ENCODE assay signal across 20 mouse cellular contexts in the genomic region with DNA sequence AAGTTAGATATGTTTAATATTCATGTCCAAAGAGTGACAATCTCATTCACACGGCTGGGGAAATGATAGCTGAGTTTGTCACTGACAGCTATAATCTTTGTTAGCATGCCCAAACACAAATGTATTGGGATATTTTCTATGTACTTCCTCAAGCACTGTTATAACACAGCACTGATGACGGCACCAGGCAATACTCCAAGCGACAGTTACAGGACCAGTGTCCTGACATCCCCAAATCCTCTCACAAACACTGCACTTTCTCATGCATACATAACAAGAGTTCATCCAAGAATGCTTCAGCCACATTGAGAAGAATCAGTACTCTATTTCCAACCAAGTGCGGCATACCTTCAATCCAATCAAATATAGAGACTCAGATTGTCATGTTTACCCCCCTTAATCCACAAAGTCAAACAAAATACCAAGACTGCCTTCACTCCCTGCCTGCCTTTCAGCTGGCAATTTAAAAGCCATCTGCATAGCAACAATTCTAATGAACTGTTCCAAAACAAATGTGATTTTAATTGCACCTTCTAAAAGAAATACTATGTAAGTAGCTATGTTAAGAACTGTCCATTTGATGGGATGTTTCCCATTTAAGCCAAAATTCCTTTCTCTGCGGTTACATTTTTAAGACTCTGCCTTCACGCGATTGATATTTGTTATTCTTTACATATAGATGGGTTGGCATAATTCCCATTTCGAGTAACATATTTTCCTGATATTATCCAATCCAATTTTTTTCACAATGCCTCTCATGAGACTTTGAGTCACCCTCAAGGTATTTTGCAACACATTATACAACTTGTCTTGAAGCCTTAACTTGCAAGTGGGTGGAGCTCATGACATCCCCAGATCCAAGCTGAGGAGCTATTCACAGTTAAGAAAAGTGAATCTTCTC.
A peak's percentile ranks its signal among the peaks of the same experiment; 100 is the strongest.
DNase-seq lines count a peak whose midpoint lies in the region; ATAC-seq and TF ChIP-seq lines count a peak whose summit lies in the region.
"Had no signal": no experiment of that assay in that cellular context is flagged by ENCODE, and none has a peak within 500 bp of the region (broad histone marks: within the 10 kb centered on the region; RNA-seq: fewer than 3 reads in every experiment).

No protein-coding gene starts in this region.

- WGBS in embryonic facial prominence, embryonic 14.5 days = 55% methylated on average over 8 of the region's 8 CpGs
- WGBS in embryonic facial prominence, embryonic 10.5 days = 90% methylated on average over 8 of the region's 8 CpGs
- 58% methylated on average over 8 of the region's 8 CpGs for WGBS in intestine, embryonic 15.5 days
- 57% methylated on average over 8 of the region's 8 CpGs for WGBS in intestine, postnatal 0 days
- 44% methylated on average over 8 of the region's 8 CpGs for WGBS in lung, embryonic 15.5 days

- ATAC-seq in embryonic facial prominence, embryonic 14.5 days (ENCODE audit: low read depth) = no peak
- ATAC-seq in intestine, embryonic 15.5 days = peak; percentile 31; the same call in 1 of the 2 replicates
- no peak for ATAC-seq in intestine, postnatal 0 days
- peak; percentile 60 for ATAC-seq in lung, embryonic 15.5 days (ENCODE audit: borderline replicate concordance, extremely low read depth, low FRiP score, low TSS enrichment)

- no peaks in the 10 kb centered on the region for H3K9me3 ChIP-seq in embryonic facial prominence, embryonic 14.5 days (ENCODE audit: control insufficient read depth, low read length)
- H3K9me3 ChIP-seq in embryonic facial prominence, embryonic 10.5 days = no peaks in the 10 kb centered on the region
- H3K9me3 ChIP-seq in intestine, embryonic 15.5 days = no peaks in the 10 kb centered on the region
- H3K9me3 ChIP-seq in intestine, postnatal 0 days (ENCODE audit: control insufficient read depth) = no peaks in the 10 kb centered on the region
- no peaks in the 10 kb centered on the region for H3K9me3 ChIP-seq in lung, embryonic 15.5 days
- H3K9me3 ChIP-seq: heart, embryonic 12.5 days; midbrain, embryonic 10.5 days; neural tube, embryonic 13.5 days had no signal

- TF ChIP-seq CTCF in intestine, postnatal 0 days (IDR thresholded peaks at IDR 0.05; ENCODE audit: low read depth) = no peak
- TF ChIP-seq CTCF in embryonic fibroblast, embryonic 13.5 days (IDR thresholded peaks at IDR 0.05; ENCODE audit: borderline replicate concordance, insufficient read depth, low read length) = no peak

- no peaks in the 10 kb centered on the region for H3K36me3 ChIP-seq in embryonic facial prominence, embryonic 14.5 days (ENCODE audit: control insufficient read depth, insufficient read depth, low read length)
- H3K36me3 ChIP-seq in embryonic facial prominence, embryonic 10.5 days (replicated peaks) = no peaks in the 10 kb centered on the region
- no peaks in the 10 kb centered on the region for H3K36me3 ChIP-seq in intestine, embryonic 15.5 days
- no peaks in the 10 kb centered on the region for H3K36me3 ChIP-seq in intestine, postnatal 0 days (ENCODE audit: control insufficient read depth, insufficient read depth)
- H3K36me3 ChIP-seq in lung, embryonic 15.5 days = no peaks in the 10 kb centered on the region
- H3K36me3 ChIP-seq: heart, embryonic 12.5 days; midbrain, embryonic 10.5 days had no signal

- H3K9ac ChIP-seq in embryonic facial prominence, embryonic 14.5 days (ENCODE audit: low read depth, low read length) = no peak overlapping the region
- H3K9ac ChIP-seq in intestine, embryonic 15.5 days = no peak overlapping the region
- H3K9ac ChIP-seq in intestine, postnatal 0 days (ENCODE audit: low read depth, low read length) = no peak overlapping the region
- H3K9ac ChIP-seq in lung, embryonic 15.5 days = no peak overlapping the region
- H3K9ac ChIP-seq: heart, embryonic 12.5 days; neural tube, embryonic 13.5 days had no signal

- H3K4me2 ChIP-seq in embryonic facial prominence, embryonic 14.5 days (ENCODE audit: low read depth, low read length) = no peak overlapping the region
- no peak overlapping the region for H3K4me2 ChIP-seq in intestine, embryonic 15.5 days (replicated peaks)
- no peak overlapping the region for H3K4me2 ChIP-seq in intestine, postnatal 0 days (replicated peaks; ENCODE audit: low read depth)
- H3K4me2 ChIP-seq in lung, embryonic 15.5 days = no peak overlapping the region
- H3K4me2 ChIP-seq: heart, embryonic 12.5 days; neural tube, embryonic 13.5 days had no signal

- no peaks in the 10 kb centered on the region for H3K27me3 ChIP-seq in embryonic facial prominence, embryonic 14.5 days (replicated peaks; ENCODE audit: control insufficient read depth, insufficient read depth, low read length)
- H3K27me3 ChIP-seq in embryonic facial prominence, embryonic 10.5 days (replicated peaks; ENCODE audit: low read depth, poor library complexity, severe bottlenecking) = no peaks in the 10 kb centered on the region
- no peaks in the 10 kb centered on the region for H3K27me3 ChIP-seq in intestine, embryonic 15.5 days (replicated peaks)
- no peaks in the 10 kb centered on the region for H3K27me3 ChIP-seq in intestine, postnatal 0 days (replicated peaks; ENCODE audit: control insufficient read depth, insufficient read depth, low read length)
- H3K27me3 ChIP-seq in lung, embryonic 15.5 days = no peaks in the 10 kb centered on the region
- H3K27me3 ChIP-seq: CH12.LX; heart, embryonic 12.5 days; neural tube, embryonic 13.5 days had no signal

- peaks cover 10% of the 10 kb centered on the region; the same call in 1 of the 2 replicates for H3K4me1 ChIP-seq in embryonic facial prominence, embryonic 14.5 days (ENCODE audit: control insufficient read depth, insufficient read depth, low read length)
- H3K4me1 ChIP-seq in embryonic facial prominence, embryonic 10.5 days = no peaks in the 10 kb centered on the region
- 0 out of 2 replicates have a peak, but pooled peaks cover 3% of the 10 kb centered on the region for H3K4me1 ChIP-seq in intestine, embryonic 15.5 days (replicated peaks)
- H3K4me1 ChIP-seq in intestine, postnatal 0 days (replicated peaks; ENCODE audit: control insufficient read depth, insufficient read depth, low read length) = no peaks in the 10 kb centered on the region
- H3K4me1 ChIP-seq in lung, embryonic 15.5 days = peaks cover 16% of the 10 kb centered on the region; the same call in 1 of the 2 replicates
- H3K4me1 ChIP-seq in embryonic fibroblast, embryonic 13.5 days (ENCODE audit: control insufficient read depth, insufficient read depth, low read length) = peaks cover 14% of the 10 kb centered on the region
- H3K4me1 ChIP-seq: heart, embryonic 12.5 days; midbrain, embryonic 10.5 days had no signal

- TF ChIP-seq POLR2A in embryonic fibroblast, embryonic 13.5 days (IDR thresholded peaks at IDR 0.05; ENCODE audit: low read depth, low read length) = no peak; the same call in 1 of the 2 replicates

- DNase-seq in embryonic facial prominence, embryonic 14.5 days (ENCODE audit: low spot score) = peak; percentile 86
- DNase-seq in embryonic facial prominence, embryonic 10.5 days (ENCODE audit: low spot score) = no peak
- DNase-seq in lung, postnatal 14 days = no peak
- no peak for DNase-seq in urinary bladder, adult 18-20 months (ENCODE audit: low spot score in 2 of 2)
- DNase-seq: adrenal gland, postnatal 14 days; cerebellum, adult 18-20 months; cerebellum, postnatal 36 days; gastrocnemius, postnatal 25 days; kidney, postnatal 10 days; lung, postnatal 10 days; right cerebral cortex, postnatal 14 days; thymus, postnatal 36 days had no signal

- H3K27ac ChIP-seq in embryonic facial prominence, embryonic 14.5 days (replicated peaks; ENCODE audit: low read depth, low read length) = peak overlapping the region; percentile 55; the same call in 1 of the 2 replicates
- no peak overlapping the region for H3K27ac ChIP-seq in embryonic facial prominence, embryonic 10.5 days (replicated peaks)
- 0 out of 2 replicates have a peak overlapping the region, but pooled peaks have one; percentile 40 for H3K27ac ChIP-seq in intestine, embryonic 15.5 days
- no peak overlapping the region for H3K27ac ChIP-seq in intestine, postnatal 0 days (ENCODE audit: low read depth, low read length)
- peak overlapping the region; percentile 58 for H3K27ac ChIP-seq in lung, embryonic 15.5 days
- peak overlapping the region; percentile 81 for H3K27ac ChIP-seq in embryonic fibroblast, embryonic 13.5 days (ENCODE audit: insufficient read depth, low read length)
- H3K27ac ChIP-seq: midbrain, embryonic 10.5 days; neural tube, embryonic 13.5 days had no signal

- no peak overlapping the region for H3K4me3 ChIP-seq in embryonic facial prominence, embryonic 14.5 days (ENCODE audit: low read depth, low read length)
- H3K4me3 ChIP-seq in embryonic facial prominence, embryonic 10.5 days = no peak overlapping the region
- H3K4me3 ChIP-seq in intestine, embryonic 15.5 days (replicated peaks) = no peak overlapping the region
- no peak overlapping the region for H3K4me3 ChIP-seq in intestine, postnatal 0 days (ENCODE audit: low read depth, low read length)
- no peak overlapping the region for H3K4me3 ChIP-seq in lung, embryonic 15.5 days
- H3K4me3 ChIP-seq in embryonic fibroblast, embryonic 13.5 days (ENCODE audit: insufficient read depth, low read length) = no peak overlapping the region
- H3K4me3 ChIP-seq: heart, embryonic 12.5 days; midbrain, embryonic 10.5 days; neural tube, embryonic 13.5 days had no signal

Comparison
In these comparisons a context has a peak if more than half of its experiments do, and no peak if none do; other contexts are left out.
1. ATAC-seq: peak in intestine, embryonic 15.5 days (single experiment) and lung, embryonic 15.5 days (single experiment); none in embryonic facial prominence, embryonic 14.5 days (single experiment) and intestine, postnatal 0 days (single experiment).
2. H3K27ac ChIP-seq: peak in embryonic facial prominence, embryonic 14.5 days (single experiment), intestine, embryonic 15.5 days (single experiment), lung, embryonic 15.5 days (single experiment) and embryonic fibroblast, embryonic 13.5 days (single experiment); none in embryonic facial prominence, embryonic 10.5 days (single experiment) and intestine, postnatal 0 days (single experiment).